Mouse (Mus musculus): ENCODE measurements at regions not wholly inside any gene's neighbourhood (a gene's known extent, or its start where the extent isn't known, plus 50 kb on each side); places are given as distances from the start of the nearest gene placed in this dataset.

DNA sequence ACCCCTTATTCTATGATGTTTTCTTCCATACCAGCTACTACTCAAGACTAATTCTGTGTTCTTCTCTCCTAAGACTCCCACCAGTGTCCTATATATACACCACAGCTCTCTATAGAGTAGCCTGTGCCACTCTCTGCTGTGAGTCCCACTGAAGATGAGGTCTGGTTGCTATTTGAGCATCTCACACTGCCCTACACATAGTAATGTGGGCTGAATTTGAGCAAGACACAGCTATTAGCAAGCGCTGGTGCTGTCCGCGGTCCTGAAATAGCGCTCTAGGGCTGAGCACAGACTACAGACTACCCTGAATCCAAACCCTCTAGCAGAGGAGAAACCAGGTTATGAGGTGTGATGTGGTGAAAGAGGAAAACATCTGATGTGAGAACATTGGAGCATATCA lies 59.5 kb upstream of the Gpr12 start:
- TF ChIP-seq GATA1 (IDR thresholded peaks at IDR 0.05; ENCODE audit: low read length) (no peak), TAL1 (IDR thresholded peaks at IDR 0.05; ENCODE audit: low read length) (no peak)

Measured in erythroblast, embryonic 14.5 days (primary cell).